Mouse (Mus musculus): ENCODE measurements around the gene Dhrs2. TPM values are rescaled to one million over a fixed set of nuclear protein-coding genes. Genes with fewer than 3 reads are reported as not detected.

Gene Dhrs2
- polyA plus RNA-seq, 1 experiment from 2014 or later, result not detected

- no peak overlapping the region for H3K4me3 ChIP-seq
- no peak overlapping the region for H3K4me2 ChIP-seq
- peak; percentile 32; the same call in 1 of the 2 replicates for ATAC-seq (ENCODE audit: extremely low read depth, insufficient number of reproducible peaks, low FRiP score, low TSS enrichment)
- H3K9ac ChIP-seq, result no peak overlapping the region
- no peaks in the 10 kb centered on the region; the same call in none of the 2 replicates for H3K27me3 ChIP-seq (replicated peaks)
- H3K9me3 ChIP-seq, result no peaks in the 10 kb centered on the region
- peaks cover 35% of the 10 kb centered on the region for H3K4me1 ChIP-seq
- peak overlapping the region; percentile 42; the same call in 1 of the 2 replicates for H3K27ac ChIP-seq (replicated peaks)
- no peaks in the 10 kb centered on the region for H3K36me3 ChIP-seq
- WGBS, result 9% methylated on average over 2 of the region's 2 CpGs
These were observed 23.6 kb upstream of the Dhrs2 start for GRCm38 (mm10) chr14:55198187-55198586.

- no peak overlapping the region for H3K9ac ChIP-seq
- H3K9me3 ChIP-seq, result no peaks in the 10 kb centered on the region
- 71% methylated on average over 3 of the region's 3 CpGs for WGBS
- peaks cover 1% of the 10 kb centered on the region; the same call in 1 of the 2 replicates for H3K4me1 ChIP-seq
- H3K4me2 ChIP-seq, result no peak overlapping the region
- H3K27ac ChIP-seq (replicated peaks), result no peak overlapping the region
- no peak for ATAC-seq (ENCODE audit: extremely low read depth, insufficient number of reproducible peaks, low FRiP score, low TSS enrichment)
- H3K4me3 ChIP-seq, result no peak overlapping the region
- H3K27me3 ChIP-seq (replicated peaks), result no peaks in the 10 kb centered on the region
- H3K36me3 ChIP-seq, result no peaks in the 10 kb centered on the region
These were observed 17.3 kb upstream of the Dhrs2 start for GRCm38 (mm10) chr14:55204544-55204943.

GRCm38 (mm10) chr14:55205045-55205750 is 16.6 kb upstream of the Dhrs2 start:
- Histone ChIP-seq H3K36me3 (no peaks in the 10 kb centered on the region), H3K4me1 (no peaks in the 10 kb centered on the region), H3K9me3 (no peaks in the 10 kb centered on the region), H3K4me3 (no peak overlapping the region), H3K27me3 (replicated peaks) (no peaks in the 10 kb centered on the region), H3K4me2 (no peak overlapping the region), H3K9ac (no peak overlapping the region), H3K27ac (replicated peaks) (no peak overlapping the region)
- ATAC-seq (ENCODE audit: extremely low read depth, insufficient number of reproducible peaks, low FRiP score, low TSS enrichment), result no peak
- 46% methylated on average over 3 of the region's 3 CpGs for WGBS

- Histone ChIP-seq H3K4me2 (no peak overlapping the region), H3K9me3 (no peaks in the 10 kb centered on the region), H3K27ac (replicated peaks) (no peak overlapping the region), H3K4me1 (no peaks in the 10 kb centered on the region), H3K4me3 (no peak overlapping the region), H3K27me3 (replicated peaks) (no peaks in the 10 kb centered on the region), H3K9ac (no peak overlapping the region), H3K36me3 (no peaks in the 10 kb centered on the region)
- WGBS, result 77% methylated on average over 2 of the region's 2 CpGs
- no peak for ATAC-seq (ENCODE audit: extremely low read depth, insufficient number of reproducible peaks, low FRiP score, low TSS enrichment)
These were observed 13.5 kb upstream of the Dhrs2 start for GRCm38 (mm10) chr14:55208306-55208705.

GRCm38 (mm10) chr14:55213621-55214020 is 8.2 kb upstream of the Dhrs2 start:
- WGBS, result 81% methylated on average over 3 of the region's 3 CpGs
- no peak for ATAC-seq (ENCODE audit: extremely low read depth, insufficient number of reproducible peaks, low FRiP score, low TSS enrichment)
- H3K36me3 ChIP-seq, result no peaks in the 10 kb centered on the region
- H3K27me3 ChIP-seq (replicated peaks), result no peaks in the 10 kb centered on the region
- no peak overlapping the region for H3K27ac ChIP-seq (replicated peaks)
- no peak overlapping the region for H3K4me3 ChIP-seq
- no peak overlapping the region for H3K9ac ChIP-seq
- H3K4me1 ChIP-seq, result no peaks in the 10 kb centered on the region
- no peak overlapping the region for H3K4me2 ChIP-seq
- H3K9me3 ChIP-seq, result no peaks in the 10 kb centered on the region

GRCm38 (mm10) chr14:55214507-55214906 is 7.3 kb upstream of the Dhrs2 start:
- Histone ChIP-seq H3K27ac (replicated peaks) (no peak overlapping the region), H3K4me1 (no peaks in the 10 kb centered on the region), H3K9me3 (no peaks in the 10 kb centered on the region), H3K4me3 (no peak overlapping the region), H3K27me3 (replicated peaks) (no peaks in the 10 kb centered on the region), H3K36me3 (no peaks in the 10 kb centered on the region), H3K4me2 (no peak overlapping the region), H3K9ac (no peak overlapping the region)
- ATAC-seq (ENCODE audit: extremely low read depth, insufficient number of reproducible peaks, low FRiP score, low TSS enrichment), result no peak
- WGBS, result 50% methylated on average over 4 of the region's 4 CpGs

GRCm38 (mm10) chr14:55223172-55223571 is 1.4 kb downstream of the Dhrs2 start:
- Histone ChIP-seq H3K27ac (replicated peaks) (no peak overlapping the region), H3K9me3 (no peaks in the 10 kb centered on the region), H3K4me2 (no peak overlapping the region), H3K9ac (no peak overlapping the region), H3K36me3 (no peaks in the 10 kb centered on the region), H3K4me1 (no peaks in the 10 kb centered on the region), H3K27me3 (replicated peaks) (no peaks in the 10 kb centered on the region), H3K4me3 (no peak overlapping the region)
- ATAC-seq (ENCODE audit: extremely low read depth, insufficient number of reproducible peaks, low FRiP score, low TSS enrichment), result no peak
- WGBS, result 36% methylated on average over 1 of the region's 1 CpGs

- H3K4me2 ChIP-seq, result no peak overlapping the region
- H3K4me1 ChIP-seq, result no peaks in the 10 kb centered on the region
- no peak for ATAC-seq (ENCODE audit: extremely low read depth, insufficient number of reproducible peaks, low FRiP score, low TSS enrichment)
- H3K9me3 ChIP-seq, result no peaks in the 10 kb centered on the region
- no peak overlapping the region for H3K9ac ChIP-seq
- no peaks in the 10 kb centered on the region for H3K36me3 ChIP-seq
- no peak overlapping the region for H3K4me3 ChIP-seq
- no peaks in the 10 kb centered on the region for H3K27me3 ChIP-seq (replicated peaks)
- no peak overlapping the region for H3K27ac ChIP-seq (replicated peaks)
- WGBS, result 81% methylated on average over 11 of the region's 11 CpGs
These were observed 12.8 kb downstream of the Dhrs2 start for GRCm38 (mm10) chr14:55234639-55235038.

GRCm38 (mm10) chr14:55236685-55237084 is 14.9 kb downstream of the Dhrs2 start:
- no peak for ATAC-seq (ENCODE audit: extremely low read depth, insufficient number of reproducible peaks, low FRiP score, low TSS enrichment)
- H3K27ac ChIP-seq (replicated peaks), result no peak overlapping the region
- H3K27me3 ChIP-seq (replicated peaks), result no peaks in the 10 kb centered on the region
- no peak overlapping the region for H3K4me3 ChIP-seq
- no peaks in the 10 kb centered on the region for H3K36me3 ChIP-seq
- H3K9me3 ChIP-seq, result no peaks in the 10 kb centered on the region
- no peak overlapping the region for H3K4me2 ChIP-seq
- no peak overlapping the region for H3K9ac ChIP-seq
- 61% methylated on average over 2 of the region's 2 CpGs for WGBS
- H3K4me1 ChIP-seq, result no peaks in the 10 kb centered on the region

- no peak for ATAC-seq (ENCODE audit: extremely low read depth, insufficient number of reproducible peaks, low FRiP score, low TSS enrichment)
- Histone ChIP-seq H3K36me3 (no peaks in the 10 kb centered on the region), H3K4me3 (no peak overlapping the region), H3K4me2 (no peak overlapping the region), H3K9me3 (no peaks in the 10 kb centered on the region), H3K4me1 (no peaks in the 10 kb centered on the region), H3K27me3 (replicated peaks) (no peaks in the 10 kb centered on the region), H3K9ac (no peak overlapping the region), H3K27ac (replicated peaks) (no peak overlapping the region)
- WGBS, result 71% methylated on average over 1 of the region's 1 CpGs
These were observed 20.9 kb downstream of the Dhrs2 start for GRCm38 (mm10) chr14:55242664-55243063.

GRCm38 (mm10) chr14:55247181-55247580 is 25.4 kb downstream of the Dhrs2 start:
- Histone ChIP-seq H3K27ac (replicated peaks) (no peak overlapping the region), H3K4me3 (no peak overlapping the region), H3K9ac (no peak overlapping the region), H3K9me3 (no peaks in the 10 kb centered on the region), H3K27me3 (replicated peaks) (no peaks in the 10 kb centered on the region), H3K4me2 (no peak overlapping the region), H3K4me1 (no peaks in the 10 kb centered on the region), H3K36me3 (no peaks in the 10 kb centered on the region)
- WGBS, result 51% methylated on average over 6 of the region's 6 CpGs
- no peak for ATAC-seq (ENCODE audit: extremely low read depth, insufficient number of reproducible peaks, low FRiP score, low TSS enrichment)

GRCm38 (mm10) chr14:55248284-55248683 is 26.5 kb downstream of the Dhrs2 start:
- H3K4me1 ChIP-seq, result no peaks in the 10 kb centered on the region
- H3K9ac ChIP-seq, result no peak overlapping the region
- WGBS, result 74% methylated on average over 6 of the region's 6 CpGs
- no peak overlapping the region for H3K4me2 ChIP-seq
- H3K9me3 ChIP-seq, result no peaks in the 10 kb centered on the region
- no peak overlapping the region for H3K27ac ChIP-seq (replicated peaks)
- ATAC-seq (ENCODE audit: extremely low read depth, insufficient number of reproducible peaks, low FRiP score, low TSS enrichment), result no peak
- H3K27me3 ChIP-seq (replicated peaks), result no peaks in the 10 kb centered on the region
- H3K36me3 ChIP-seq, result no peaks in the 10 kb centered on the region
- H3K4me3 ChIP-seq, result no peak overlapping the region

All from heart, embryonic 13.5 days (tissue).